Mouse (Mus musculus): ENCODE data around the gene Prpf6. TPM values are rescaled to one million over a fixed set of nuclear protein-coding genes. Genes with fewer than 3 reads are reported as not detected.

The Prpf6 gene
- total RNA-seq, 2 experiments from 2014 or later = 16.9 to 21.0 TPM

- ATAC-seq (replicated peaks; ENCODE audit: low FRiP score, poor library complexity, severe bottlenecking) = no peak
Observed at GRCm38 (mm10) chr2:181648926-181649325, 57.3 kb downstream of the Prpf6 start.

- no peak for ATAC-seq (replicated peaks; ENCODE audit: low FRiP score, poor library complexity, severe bottlenecking)
Observed at GRCm38 (mm10) chr2:181653065-181653464, 61.4 kb downstream of the Prpf6 start.

- ATAC-seq (replicated peaks; ENCODE audit: low FRiP score, poor library complexity, severe bottlenecking) = no peak
Observed at GRCm38 (mm10) chr2:181653523-181653922, 61.9 kb downstream of the Prpf6 start.

- ATAC-seq (replicated peaks; ENCODE audit: low FRiP score, poor library complexity, severe bottlenecking) = no peak
Observed at GRCm38 (mm10) chr2:181656734-181657133, 65.1 kb downstream of the Prpf6 start, which contains the start of gene Gm29797. TSS of gene Gm29797 (plus strand) at chr2:181657034.

GRCm38 (mm10) chr2:181657441-181657840, 65.8 kb downstream of the Prpf6 start:
- ATAC-seq (replicated peaks; ENCODE audit: low FRiP score, poor library complexity, severe bottlenecking) = no peak

- no peak for ATAC-seq (replicated peaks; ENCODE audit: low FRiP score, poor library complexity, severe bottlenecking)
Observed at GRCm38 (mm10) chr2:181658528-181658927, 66.9 kb downstream of the Prpf6 start.

- ATAC-seq (replicated peaks; ENCODE audit: low FRiP score, poor library complexity, severe bottlenecking) = no peak
Observed at GRCm38 (mm10) chr2:181658930-181659555, 67.4 kb downstream of the Prpf6 start.

GRCm38 (mm10) chr2:181659609-181660055, 68.0 kb downstream of the Prpf6 start:
- ATAC-seq (replicated peaks; ENCODE audit: low FRiP score, poor library complexity, severe bottlenecking) = peak; percentile 40; the same call in 1 of the 2 replicates

GRCm38 (mm10) chr2:181662620-181663297, 71.1 kb downstream of the Prpf6 start:
- no peak for ATAC-seq (replicated peaks; ENCODE audit: low FRiP score, poor library complexity, severe bottlenecking)

GRCm38 (mm10) chr2:181663298-181663630, 71.6 kb downstream of the Prpf6 start:
- ATAC-seq (replicated peaks; ENCODE audit: low FRiP score, poor library complexity, severe bottlenecking) = no peak

- no peak for ATAC-seq (replicated peaks; ENCODE audit: low FRiP score, poor library complexity, severe bottlenecking)
Observed at GRCm38 (mm10) chr2:181670285-181670912, 78.7 kb downstream of the Prpf6 start.

GRCm38 (mm10) chr2:181670913-181671311, 79.2 kb downstream of the Prpf6 start:
- no peak for ATAC-seq (replicated peaks; ENCODE audit: low FRiP score, poor library complexity, severe bottlenecking)

- no peak for ATAC-seq (replicated peaks; ENCODE audit: low FRiP score, poor library complexity, severe bottlenecking)
Observed at GRCm38 (mm10) chr2:181671326-181671725, 79.7 kb downstream of the Prpf6 start, which contains the start of gene Sox18. TSS of gene Sox18 (minus strand) at chr2:181671640.

GRCm38 (mm10) chr2:181671984-181672383, 80.3 kb downstream of the Prpf6 start:
- ATAC-seq (replicated peaks; ENCODE audit: low FRiP score, poor library complexity, severe bottlenecking) = no peak

GRCm38 (mm10) chr2:181673501-181673900, 81.8 kb downstream of the Prpf6 start:
- no peak for ATAC-seq (replicated peaks; ENCODE audit: low FRiP score, poor library complexity, severe bottlenecking)

GRCm38 (mm10) chr2:181674934-181675333, 83.3 kb downstream of the Prpf6 start:
- ATAC-seq (replicated peaks; ENCODE audit: low FRiP score, poor library complexity, severe bottlenecking) = no peak

- no peak for ATAC-seq (replicated peaks; ENCODE audit: low FRiP score, poor library complexity, severe bottlenecking)
Observed at GRCm38 (mm10) chr2:181675454-181675853, 83.8 kb downstream of the Prpf6 start.

GRCm38 (mm10) chr2:181676424-181676823, 84.8 kb downstream of the Prpf6 start:
- ATAC-seq (replicated peaks; ENCODE audit: low FRiP score, poor library complexity, severe bottlenecking) = no peak

- no peak for ATAC-seq (replicated peaks; ENCODE audit: low FRiP score, poor library complexity, severe bottlenecking)
Observed at GRCm38 (mm10) chr2:181677096-181677754, 85.6 kb downstream of the Prpf6 start.

GRCm38 (mm10) chr2:181677755-181678098, 86.1 kb downstream of the Prpf6 start:
- no peak for ATAC-seq (replicated peaks; ENCODE audit: low FRiP score, poor library complexity, severe bottlenecking)
